Mouse (Mus musculus): Measurements from ENCODE around the gene Gm3045. TPM values are rescaled to one million over a fixed set of nuclear protein-coding genes. Genes with fewer than 3 reads are reported as not detected.

The Gm3045 gene
- total RNA-seq, 2 experiments from 2014 or later: not detected

- peak; percentile 31 to 33 for DNase-seq
Measured at GRCm38 (mm10) chr13:56438211-56439075, 12.0 kb downstream of the Gm3045 start, which contains the start of gene Slc25a48. TSS of gene Slc25a48 (plus strand) at chr13:56438355.

GRCm38 (mm10) chr13:56443411-56443810 is 17.0 kb downstream of the Gm3045 start:
- DNase-seq: no peak

- no peak for DNase-seq
Measured at GRCm38 (mm10) chr13:56444112-56444511, 17.7 kb downstream of the Gm3045 start.

- DNase-seq: no peak
Measured at GRCm38 (mm10) chr13:56444996-56445395, 18.6 kb downstream of the Gm3045 start.

- no peak for DNase-seq
Measured at GRCm38 (mm10) chr13:56449239-56450030, 23.0 kb downstream of the Gm3045 start.

- no peak for DNase-seq
Measured at GRCm38 (mm10) chr13:56450035-56450434, 23.6 kb downstream of the Gm3045 start.

GRCm38 (mm10) chr13:56458001-56458400 is 31.6 kb downstream of the Gm3045 start:
- no peak for DNase-seq

- DNase-seq: no peak
Measured at GRCm38 (mm10) chr13:56461460-56461859, 35.1 kb downstream of the Gm3045 start.

GRCm38 (mm10) chr13:56462791-56463190 is 36.4 kb downstream of the Gm3045 start:
- no peak for DNase-seq

- DNase-seq: no peak
Measured at GRCm38 (mm10) chr13:56463261-56463660, 36.9 kb downstream of the Gm3045 start.

- no peak for DNase-seq
Measured at GRCm38 (mm10) chr13:56463750-56464149, 37.4 kb downstream of the Gm3045 start.

- no peak for DNase-seq
Measured at GRCm38 (mm10) chr13:56467786-56468185, 41.4 kb downstream of the Gm3045 start.

GRCm38 (mm10) chr13:56468536-56468935 is 42.1 kb downstream of the Gm3045 start:
- DNase-seq: no peak

- DNase-seq: no peak
Measured at GRCm38 (mm10) chr13:56471211-56471610, 44.8 kb downstream of the Gm3045 start.

GRCm38 (mm10) chr13:56471951-56472350 is 45.6 kb downstream of the Gm3045 start:
- peak; percentile 12 to 14 for DNase-seq

GRCm38 (mm10) chr13:56472661-56473060 is 46.3 kb downstream of the Gm3045 start:
- DNase-seq: no peak

GRCm38 (mm10) chr13:56475363-56475762 is 49.0 kb downstream of the Gm3045 start:
- DNase-seq: peak; percentile 46 to 62

GRCm38 (mm10) chr13:56476790-56477189 is 50.4 kb downstream of the Gm3045 start:
- DNase-seq: no peak

GRCm38 (mm10) chr13:56477271-56477670 is 50.9 kb downstream of the Gm3045 start:
- peak in 1 of 2 experiments; percentile 18 for DNase-seq

- DNase-seq: no peak
Measured at GRCm38 (mm10) chr13:56478027-56478426, 51.6 kb downstream of the Gm3045 start.

GRCm38 (mm10) chr13:56482146-56482545 is 55.8 kb downstream of the Gm3045 start, which contains the start of gene Il9:
TSS of gene Il9 (minus strand) at chr13:56482246.
- no peak for DNase-seq
